Comparison of ENCODE assay signal across 15 mouse cellular contexts in the genomic region with DNA sequence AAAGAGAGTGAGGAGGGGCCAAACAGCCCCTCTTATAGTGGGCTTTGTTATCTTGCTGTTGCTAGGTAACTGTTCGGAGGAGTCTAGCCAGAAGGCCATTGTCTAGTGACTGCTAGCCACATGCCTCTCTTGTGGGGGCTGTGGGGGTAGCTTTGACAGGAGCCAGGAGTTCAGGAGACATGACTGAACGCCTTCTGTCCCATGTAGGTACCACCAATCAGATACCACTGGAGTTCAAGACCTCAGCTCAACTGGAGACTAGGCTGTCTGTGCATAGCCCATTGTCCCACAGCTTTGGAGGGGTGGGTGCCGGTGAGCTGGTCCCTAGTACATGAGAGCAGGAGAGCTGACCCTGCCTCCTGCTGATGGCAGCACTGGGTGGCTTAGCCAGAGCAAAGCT.
DNase-seq lines count a peak whose midpoint lies in the region; ATAC-seq and TF ChIP-seq lines count a peak whose summit lies in the region.
"Had no signal": no experiment of that assay in that cellular context is flagged by ENCODE, and none has a peak within 500 bp of the region (broad histone marks: within the 10 kb centered on the region; RNA-seq: fewer than 3 reads in every experiment).

No protein-coding gene starts in this region.

- no peak overlapping the region for H3K9ac ChIP-seq in neural tube, embryonic 15.5 days (replicated peaks)
- H3K9ac ChIP-seq in hindbrain, embryonic 11.5 days (ENCODE audit: low read depth, low read length), result no peak overlapping the region
- no peak overlapping the region for H3K9ac ChIP-seq in midbrain, embryonic 12.5 days (replicated peaks)
- H3K9ac ChIP-seq in intestine, postnatal 0 days (ENCODE audit: low read depth, low read length), result no peak overlapping the region
- H3K9ac ChIP-seq: heart, embryonic 13.5 days; liver, embryonic 13.5 days had no signal

- no peak overlapping the region for H3K4me2 ChIP-seq in neural tube, embryonic 15.5 days
- no peak overlapping the region for H3K4me2 ChIP-seq in hindbrain, embryonic 11.5 days (replicated peaks; ENCODE audit: low read depth, low read length)
- H3K4me2 ChIP-seq in midbrain, embryonic 12.5 days (replicated peaks), result no peak overlapping the region
- H3K4me2 ChIP-seq in intestine, postnatal 0 days (replicated peaks; ENCODE audit: low read depth), result no peak overlapping the region
- H3K4me2 ChIP-seq: heart, embryonic 13.5 days; liver, embryonic 13.5 days had no signal

- no peak for TF ChIP-seq CTCF in intestine, postnatal 0 days (IDR thresholded peaks at IDR 0.05; ENCODE audit: low read depth)

- DNase-seq in neural tube, embryonic 10.5 days (ENCODE audit: extremely low spot score, low spot score), result peak; percentile 27
- DNase-seq in hindbrain, embryonic 11.5 days (ENCODE audit: low spot score), result peak; percentile 51
- DNase-seq in lung, adult 18-20 months, result no peak
- no peak for DNase-seq in spleen, postnatal 10 days (ENCODE audit: low spot score in 2 of 2)
- DNase-seq: cerebellum, adult 11-12 months; cerebellum, postnatal 36 days; gastrocnemius, postnatal 14 days; heart, postnatal 4 days; kidney, adult 9 months; liver, embryonic 13.5 days had no signal

- H3K27ac ChIP-seq in neural tube, embryonic 15.5 days (replicated peaks), result no peak overlapping the region
- peak overlapping the region; percentile 58 for H3K27ac ChIP-seq in hindbrain, embryonic 11.5 days (ENCODE audit: low read depth, low read length)
- H3K27ac ChIP-seq in midbrain, embryonic 12.5 days (replicated peaks), result 0 out of 2 replicates have a peak overlapping the region, but pooled peaks have one; percentile 20
- no peak overlapping the region for H3K27ac ChIP-seq in intestine, postnatal 0 days (ENCODE audit: low read depth, low read length)
- H3K27ac ChIP-seq: heart, embryonic 13.5 days; liver, embryonic 13.5 days had no signal

- H3K9me3 ChIP-seq in neural tube, embryonic 15.5 days (replicated peaks), result no peaks in the 10 kb centered on the region
- H3K9me3 ChIP-seq in hindbrain, embryonic 11.5 days (ENCODE audit: control insufficient read depth, low read length), result no peaks in the 10 kb centered on the region
- no peaks in the 10 kb centered on the region for H3K9me3 ChIP-seq in midbrain, embryonic 12.5 days
- H3K9me3 ChIP-seq in intestine, postnatal 0 days (ENCODE audit: control insufficient read depth), result no peaks in the 10 kb centered on the region
- H3K9me3 ChIP-seq: heart, embryonic 13.5 days; liver, embryonic 13.5 days had no signal

- H3K4me3 ChIP-seq in neural tube, embryonic 15.5 days (replicated peaks), result no peak overlapping the region
- H3K4me3 ChIP-seq in hindbrain, embryonic 11.5 days (ENCODE audit: low read depth, low read length), result no peak overlapping the region
- H3K4me3 ChIP-seq in midbrain, embryonic 12.5 days, result no peak overlapping the region
- H3K4me3 ChIP-seq in intestine, postnatal 0 days (ENCODE audit: low read depth, low read length), result no peak overlapping the region
- H3K4me3 ChIP-seq: heart, embryonic 13.5 days; liver, embryonic 13.5 days had no signal

- H3K36me3 ChIP-seq in neural tube, embryonic 15.5 days, result no peaks in the 10 kb centered on the region
- no peaks in the 10 kb centered on the region for H3K36me3 ChIP-seq in hindbrain, embryonic 11.5 days (ENCODE audit: control insufficient read depth, insufficient read depth, low read length)
- no peaks in the 10 kb centered on the region for H3K36me3 ChIP-seq in midbrain, embryonic 12.5 days
- no peaks in the 10 kb centered on the region for H3K36me3 ChIP-seq in intestine, postnatal 0 days (ENCODE audit: control insufficient read depth, insufficient read depth)
- H3K36me3 ChIP-seq: heart, embryonic 13.5 days; liver, embryonic 13.5 days had no signal

- H3K27me3 ChIP-seq in neural tube, embryonic 15.5 days (replicated peaks), result no peaks in the 10 kb centered on the region
- no peaks in the 10 kb centered on the region for H3K27me3 ChIP-seq in hindbrain, embryonic 11.5 days (ENCODE audit: control insufficient read depth, insufficient read depth, low read length)
- H3K27me3 ChIP-seq in midbrain, embryonic 12.5 days, result no peaks in the 10 kb centered on the region
- no peaks in the 10 kb centered on the region for H3K27me3 ChIP-seq in intestine, postnatal 0 days (replicated peaks; ENCODE audit: control insufficient read depth, insufficient read depth, low read length)
- H3K27me3 ChIP-seq: heart, embryonic 13.5 days; liver, embryonic 13.5 days had no signal

- H3K4me1 ChIP-seq in neural tube, embryonic 15.5 days, result no peaks in the 10 kb centered on the region
- no peaks in the 10 kb centered on the region for H3K4me1 ChIP-seq in hindbrain, embryonic 11.5 days (replicated peaks; ENCODE audit: control insufficient read depth, insufficient read depth, low read length)
- peaks cover 5% of the 10 kb centered on the region; the same call in 1 of the 2 replicates for H3K4me1 ChIP-seq in midbrain, embryonic 12.5 days
- no peaks in the 10 kb centered on the region for H3K4me1 ChIP-seq in intestine, postnatal 0 days (replicated peaks; ENCODE audit: control insufficient read depth, insufficient read depth, low read length)
- H3K4me1 ChIP-seq: liver, embryonic 13.5 days had no signal

- 20% methylated on average over 3 of the region's 3 CpGs for WGBS in neural tube, embryonic 15.5 days
- 24% methylated on average over 3 of the region's 3 CpGs for WGBS in hindbrain, embryonic 11.5 days
- WGBS in midbrain, embryonic 12.5 days, result 15% methylated on average over 3 of the region's 3 CpGs
- WGBS in intestine, postnatal 0 days, result 48% methylated on average over 3 of the region's 3 CpGs

- ATAC-seq in neural tube, embryonic 15.5 days (ENCODE audit: low FRiP score), result no peak
- peak; percentile 84 for ATAC-seq in hindbrain, embryonic 11.5 days (ENCODE audit: low FRiP score)
- peak; percentile 72 for ATAC-seq in midbrain, embryonic 12.5 days (ENCODE audit: low FRiP score, low read depth)
- no peak for ATAC-seq in intestine, postnatal 0 days
- ATAC-seq: lung, postnatal 0 days had no signal

Comparison
In these comparisons a context has a peak if more than half of its experiments do, and no peak if none do; other contexts are left out.
1. DNase-seq: peak in neural tube, embryonic 10.5 days (single experiment) and hindbrain, embryonic 11.5 days (single experiment); none in lung, adult 18-20 months (0 of 2) and spleen, postnatal 10 days (0 of 2).
2. ATAC-seq: peak in hindbrain, embryonic 11.5 days (single experiment) and midbrain, embryonic 12.5 days (single experiment); none in neural tube, embryonic 15.5 days (single experiment) and intestine, postnatal 0 days (single experiment).
3. H3K27ac ChIP-seq: peak in hindbrain, embryonic 11.5 days (single experiment) and midbrain, embryonic 12.5 days (single experiment); none in neural tube, embryonic 15.5 days (single experiment) and intestine, postnatal 0 days (single experiment).